Mouse (Mus musculus): ENCODE data around the gene Arhgef9. TPM values are rescaled to one million over a fixed set of nuclear protein-coding genes. Genes with fewer than 3 reads are reported as not detected.
A peak's percentile ranks its signal among the peaks of the same experiment; 100 is the strongest.

The Arhgef9 gene
- polyA plus RNA-seq, 1 experiment = 2.4 TPM

GRCm38 (mm10) chrX:95077013-95077699 lies 119.5 kb downstream of the Arhgef9 start:
- Histone ChIP-seq H3ac (ENCODE audit: control insufficient read depth, insufficient read length) (no peak overlapping the region), H3K27me3 (ENCODE audit: control insufficient read depth, insufficient read depth, insufficient read length) (no peaks in the 10 kb centered on the region)

GRCm38 (mm10) chrX:95027907-95028306 lies 168.7 kb downstream of the Arhgef9 start:
- H3K79me2 ChIP-seq (ENCODE audit: control insufficient read depth, insufficient read depth) = no peaks in the 10 kb centered on the region
- H3K4me2 ChIP-seq (ENCODE audit: low read depth) = peak overlapping the region; percentile 49
- H3K36me3 ChIP-seq (ENCODE audit: control insufficient read depth, insufficient read depth) = no peaks in the 10 kb centered on the region
- no peak overlapping the region for H3ac ChIP-seq (ENCODE audit: control insufficient read depth, insufficient read length)
- no peaks in the 10 kb centered on the region for H3K27me3 ChIP-seq (ENCODE audit: control insufficient read depth, insufficient read depth, insufficient read length)
- H3K4me3 ChIP-seq = no peak overlapping the region
- no peak for TF ChIP-seq TCF3 (IDR thresholded peaks at IDR 0.05; ENCODE audit: insufficient read length, low read depth)
- no peak for TF ChIP-seq POLR2AphosphoS2 (IDR thresholded peaks at IDR 0.05; ENCODE audit: insufficient read length, low read depth)
- no peak for TF ChIP-seq MYOG (IDR thresholded peaks at IDR 0.05; ENCODE audit: control insufficient read depth in 1 of 3, insufficient read depth in 1 of 3, insufficient read length in 2 of 3, low read depth in 2 of 3)
- no peak for TF ChIP-seq CEBPB (IDR thresholded peaks at IDR 0.05; ENCODE audit: insufficient read depth, poor library complexity, severe bottlenecking)
- TF ChIP-seq MAX (IDR thresholded peaks at IDR 0.05; ENCODE audit: low read depth) = no peak
- no peak for TF ChIP-seq POLR2A (IDR thresholded peaks at IDR 0.05; ENCODE audit: insufficient read length, low read depth)
- TF ChIP-seq SRF (IDR thresholded peaks at IDR 0.05; ENCODE audit: control insufficient read depth, insufficient read length, low read depth) = no peak
- no peak for TF ChIP-seq USF1 (IDR thresholded peaks at IDR 0.05; ENCODE audit: low read depth)
- TF ChIP-seq TCF12 (IDR thresholded peaks at IDR 0.05; ENCODE audit: insufficient read depth, poor library complexity, severe bottlenecking) = no peak
- TF ChIP-seq REST (IDR thresholded peaks at IDR 0.05; ENCODE audit: insufficient read depth, insufficient read length) = no peak
- no peak for TF ChIP-seq MYOD1 (IDR thresholded peaks at IDR 0.05; ENCODE audit: control insufficient read depth in 1 of 3, insufficient read length in 2 of 3, low read depth in 2 of 3)
- no peak for TF ChIP-seq E2F4 (IDR thresholded peaks at IDR 0.05; ENCODE audit: insufficient read depth)

More at GRCm38 (mm10) chrX:95077013-95077699, 119.5 kb downstream of the Arhgef9 start:
- TF ChIP-seq SRF (IDR thresholded peaks at IDR 0.05; ENCODE audit: control insufficient read depth, insufficient read length, low read depth) (no peak), CEBPB (IDR thresholded peaks at IDR 0.05; ENCODE audit: insufficient read depth, poor library complexity, severe bottlenecking) (0 out of 2 replicates have a peak, but pooled peaks have one; percentile 44)
- Histone ChIP-seq H3K79me2 (ENCODE audit: control insufficient read depth, insufficient read depth) (no peaks in the 10 kb centered on the region), H3K36me3 (ENCODE audit: control insufficient read depth, insufficient read depth) (no peaks in the 10 kb centered on the region), H3K4me3 (no peak overlapping the region), H3K4me2 (ENCODE audit: low read depth) (no peak overlapping the region)

GRCm38 (mm10) chrX:95026361-95026892 lies 170.2 kb downstream of the Arhgef9 start, which contains the start of gene Spin4:
TSS of gene Spin4 (minus strand) at chrX:95026682.
- H3K36me3 ChIP-seq (ENCODE audit: control insufficient read depth, insufficient read depth) = no peaks in the 10 kb centered on the region
- H3K27me3 ChIP-seq (ENCODE audit: control insufficient read depth, insufficient read depth, insufficient read length) = no peaks in the 10 kb centered on the region
- peak within 1 kb of the TSS; percentile 78 for H3K4me2 ChIP-seq (ENCODE audit: low read depth)
- H3K79me2 ChIP-seq (ENCODE audit: control insufficient read depth, insufficient read depth) = no peaks in the 10 kb centered on the region
- peak within 1 kb of the TSS; percentile 62 for H3K4me3 ChIP-seq
- TF ChIP-seq USF1 (IDR thresholded peaks at IDR 0.05; ENCODE audit: low read depth) (no peak), POLR2AphosphoS2 (IDR thresholded peaks at IDR 0.05; ENCODE audit: insufficient read length, low read depth) (peak; percentile 92), MYOG (IDR thresholded peaks at IDR 0.05; ENCODE audit: control insufficient read depth in 1 of 3, insufficient read depth in 1 of 3, insufficient read length in 2 of 3, low read depth in 2 of 3) (no peak), POLR2A (IDR thresholded peaks at IDR 0.05; ENCODE audit: insufficient read length, low read depth) (peak; percentile 94)
- H3ac ChIP-seq (ENCODE audit: control insufficient read depth, insufficient read length) = peak within 1 kb of the TSS; percentile 22

GRCm38 (mm10) chrX:95025779-95026360 lies 170.8 kb downstream of the Arhgef9 start:
- Histone ChIP-seq H3K36me3 (ENCODE audit: control insufficient read depth, insufficient read depth) (no peaks in the 10 kb centered on the region), H3K4me2 (ENCODE audit: low read depth) (peak overlapping the region; percentile 78), H3ac (ENCODE audit: control insufficient read depth, insufficient read length) (peak overlapping the region; percentile 22), H3K79me2 (ENCODE audit: control insufficient read depth, insufficient read depth) (no peaks in the 10 kb centered on the region), H3K4me3 (peak overlapping the region; percentile 62), H3K27me3 (ENCODE audit: control insufficient read depth, insufficient read depth, insufficient read length) (no peaks in the 10 kb centered on the region)
- TF ChIP-seq E2F4 (IDR thresholded peaks at IDR 0.05; ENCODE audit: insufficient read depth) = no peak
- TF ChIP-seq USF1 (IDR thresholded peaks at IDR 0.05; ENCODE audit: low read depth) = no peak
- TF ChIP-seq MAX (IDR thresholded peaks at IDR 0.05; ENCODE audit: low read depth) = no peak
- no peak for TF ChIP-seq MYOG (IDR thresholded peaks at IDR 0.05; ENCODE audit: control insufficient read depth in 1 of 3, insufficient read depth in 1 of 3, insufficient read length in 2 of 3, low read depth in 2 of 3)
- TF ChIP-seq TCF3 (IDR thresholded peaks at IDR 0.05; ENCODE audit: insufficient read length, low read depth) = no peak
- no peak for TF ChIP-seq TCF12 (IDR thresholded peaks at IDR 0.05; ENCODE audit: insufficient read depth, poor library complexity, severe bottlenecking)
- no peak for TF ChIP-seq MYOD1 (IDR thresholded peaks at IDR 0.05; ENCODE audit: control insufficient read depth in 1 of 3, insufficient read length in 2 of 3, low read depth in 2 of 3)
- no peak for TF ChIP-seq REST (IDR thresholded peaks at IDR 0.05; ENCODE audit: insufficient read depth, insufficient read length)
- no peak for TF ChIP-seq POLR2A (IDR thresholded peaks at IDR 0.05; ENCODE audit: insufficient read length, low read depth)
- TF ChIP-seq SRF (IDR thresholded peaks at IDR 0.05; ENCODE audit: control insufficient read depth, insufficient read length, low read depth) = no peak
- no peak for TF ChIP-seq POLR2AphosphoS2 (IDR thresholded peaks at IDR 0.05; ENCODE audit: insufficient read length, low read depth)
- TF ChIP-seq CEBPB (IDR thresholded peaks at IDR 0.05; ENCODE audit: insufficient read depth, poor library complexity, severe bottlenecking) = no peak

GRCm38 (mm10) chrX:95012033-95012432 lies 184.6 kb downstream of the Arhgef9 start:
- no peaks in the 10 kb centered on the region for H3K79me2 ChIP-seq (ENCODE audit: control insufficient read depth, insufficient read depth)
- no peak overlapping the region for H3K4me3 ChIP-seq
- no peaks in the 10 kb centered on the region for H3K36me3 ChIP-seq (ENCODE audit: control insufficient read depth, insufficient read depth)
- TF ChIP-seq E2F4 (IDR thresholded peaks at IDR 0.05; ENCODE audit: insufficient read depth) (no peak), POLR2A (IDR thresholded peaks at IDR 0.05; ENCODE audit: insufficient read length, low read depth) (no peak), TCF3 (IDR thresholded peaks at IDR 0.05; ENCODE audit: insufficient read length, low read depth) (no peak), SRF (IDR thresholded peaks at IDR 0.05; ENCODE audit: control insufficient read depth, insufficient read length, low read depth) (no peak), REST (IDR thresholded peaks at IDR 0.05; ENCODE audit: insufficient read depth, insufficient read length) (no peak), TCF12 (IDR thresholded peaks at IDR 0.05; ENCODE audit: insufficient read depth, poor library complexity, severe bottlenecking) (no peak), MYOD1 (IDR thresholded peaks at IDR 0.05; ENCODE audit: control insufficient read depth in 1 of 3, insufficient read length in 2 of 3, low read depth in 2 of 3) (no peak), MAX (IDR thresholded peaks at IDR 0.05; ENCODE audit: low read depth) (no peak), MYOG (IDR thresholded peaks at IDR 0.05; ENCODE audit: control insufficient read depth in 1 of 3, insufficient read depth in 1 of 3, insufficient read length in 2 of 3, low read depth in 2 of 3) (no peak), POLR2AphosphoS2 (IDR thresholded peaks at IDR 0.05; ENCODE audit: insufficient read length, low read depth) (no peak), CEBPB (IDR thresholded peaks at IDR 0.05; ENCODE audit: insufficient read depth, poor library complexity, severe bottlenecking) (no peak), USF1 (IDR thresholded peaks at IDR 0.05; ENCODE audit: low read depth) (no peak)
- H3K27me3 ChIP-seq (ENCODE audit: control insufficient read depth, insufficient read depth, insufficient read length) = no peaks in the 10 kb centered on the region
- peak overlapping the region; percentile 36 for H3K4me2 ChIP-seq (ENCODE audit: low read depth)
- H3ac ChIP-seq (ENCODE audit: control insufficient read depth, insufficient read length) = no peak overlapping the region

Measured in myocyte (in vitro differentiated cells).